Mouse (Mus musculus): ENCODE measurements around the gene Dlst.

DNA sequence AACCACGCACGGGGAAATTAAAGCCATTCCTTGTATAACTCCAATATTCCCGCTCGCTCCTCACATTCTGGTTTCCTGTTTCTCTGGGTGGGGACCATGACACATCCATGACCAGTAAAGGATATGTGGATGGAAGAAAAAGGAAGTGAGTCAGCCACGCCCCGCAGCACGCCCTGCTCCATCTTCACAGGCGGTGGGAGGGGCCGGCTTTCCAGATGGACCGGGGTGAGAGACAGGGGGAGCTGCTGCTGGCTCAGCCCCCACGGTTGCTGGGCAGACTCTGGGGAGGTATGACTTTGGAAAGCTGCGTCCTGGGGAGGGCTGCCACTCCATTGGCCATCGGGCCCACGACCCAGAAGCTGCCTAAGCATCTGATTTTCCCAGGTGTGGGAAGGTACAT, 16.6 kb upstream of the Dlst start:
- TF ChIP-seq CTCF (IDR thresholded peaks at IDR 0.05; ENCODE audit: insufficient read depth, low read depth, low read length) (no peak), POLR2A (IDR thresholded peaks at IDR 0.05; ENCODE audit: insufficient read depth, low read depth, low read length) (no peak)

Measured in olfactory bulb, adult 2 months (tissue).